Mouse (Mus musculus): Measurements from ENCODE around the gene Macrod1. TPM values are rescaled to one million over a fixed set of nuclear protein-coding genes. Genes with fewer than 3 reads are reported as not detected.
"Not testable (repeated sequence)": the region's sequence is repeated elsewhere in the genome, so short reads cannot be mapped to it uniquely, and the experiment has no call there.

The Macrod1 gene
- polyA plus RNA-seq, 3 experiments from 2014 or later, result 0.99 to 3.1 (median 1.8) TPM

DNA sequence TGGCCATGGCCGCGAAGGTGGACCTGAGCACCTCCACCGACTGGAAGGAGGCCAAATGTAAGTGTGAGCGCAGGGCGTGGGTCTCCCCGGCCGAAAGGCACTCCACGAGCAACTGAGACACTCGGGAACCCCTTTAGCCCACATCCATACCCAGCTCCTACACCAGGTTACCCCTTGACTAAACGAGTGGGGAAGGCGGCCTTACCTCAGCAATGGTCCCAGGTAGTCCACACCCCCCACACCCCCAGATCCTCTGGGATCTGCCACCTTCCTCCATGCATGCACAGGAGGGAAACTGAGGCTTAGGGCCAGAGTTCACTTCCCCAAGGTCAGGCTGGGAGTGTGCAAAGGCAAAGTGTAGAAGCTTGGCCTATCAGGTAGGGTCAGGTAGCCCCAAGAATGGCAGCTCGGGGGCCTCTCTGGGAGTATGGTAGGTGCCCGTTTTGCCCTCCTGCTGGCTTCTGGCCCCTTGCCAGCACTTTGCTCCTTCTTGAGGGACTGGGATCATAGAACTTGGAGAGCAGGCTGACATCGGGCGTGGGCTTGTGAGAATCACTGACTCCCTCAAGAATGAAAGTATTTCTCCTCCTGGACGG, 614 bp downstream of the Macrod1 start:
- ATAC-seq, result no peak

DNA sequence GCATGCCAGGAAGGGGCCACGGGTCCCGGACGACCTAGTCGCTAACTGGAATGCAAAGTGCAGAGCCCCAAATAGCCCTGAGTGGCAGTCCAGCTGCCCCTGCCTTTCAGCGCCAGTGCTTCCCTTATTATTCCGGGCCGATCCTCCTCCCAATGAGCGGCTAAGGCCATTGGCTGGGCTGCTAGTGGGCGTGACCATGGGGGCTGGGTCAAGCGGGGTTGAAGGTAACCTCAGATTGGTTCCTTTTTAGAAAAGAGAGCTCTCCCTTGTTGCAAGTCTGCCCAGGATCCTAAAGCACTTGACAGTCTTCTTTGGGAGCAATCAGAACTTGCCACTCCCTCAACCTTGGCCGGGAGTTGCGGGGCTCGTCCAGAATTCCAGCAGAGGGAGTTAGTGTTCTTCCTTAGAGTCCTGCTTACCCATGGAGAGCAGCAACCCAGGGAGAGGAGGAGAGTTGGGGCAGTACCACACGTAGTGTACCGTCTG, 1.2 kb downstream of the Macrod1 start:
- peak; percentile 58 for ATAC-seq

DNA sequence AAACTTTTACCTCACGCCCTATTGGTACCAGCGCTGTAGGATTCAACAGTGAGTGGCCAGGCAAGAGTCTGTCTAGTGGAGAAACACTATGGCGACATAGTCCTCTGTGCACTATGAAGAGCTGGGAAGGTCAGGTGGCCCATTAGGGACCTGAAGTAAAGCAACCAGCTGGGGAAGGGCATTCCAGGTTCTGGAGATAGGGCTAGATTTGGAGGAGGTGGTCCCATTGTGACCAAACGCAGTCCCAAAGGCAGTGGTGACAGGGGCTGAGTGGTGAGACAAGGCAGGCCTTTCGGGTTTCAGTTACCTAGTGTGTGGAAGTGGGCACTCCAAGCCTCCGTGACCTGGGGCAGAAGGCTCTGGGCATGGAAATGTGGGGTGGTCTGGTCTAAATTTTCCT, 1.9 kb downstream of the Macrod1 start:
- no peak for ATAC-seq

DNA sequence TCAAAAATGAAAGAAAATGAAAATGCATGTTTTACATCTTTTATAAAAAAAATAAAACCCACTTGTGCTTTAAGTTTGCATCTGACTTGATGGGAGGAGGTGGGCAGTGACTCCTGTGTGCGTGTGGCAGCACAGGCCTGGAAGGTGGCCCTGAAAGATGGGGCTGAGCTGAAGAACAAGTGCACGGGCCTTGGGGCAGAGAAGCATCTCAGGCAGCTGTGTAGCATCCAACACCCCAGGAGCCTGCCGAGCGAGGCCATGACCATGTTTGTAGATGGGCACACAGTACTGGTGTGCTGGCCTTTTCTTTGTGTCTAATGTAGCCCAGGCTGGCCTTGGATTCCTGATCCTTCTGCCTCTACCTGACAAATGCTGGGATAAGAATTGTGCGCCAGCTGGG, 5.5 kb downstream of the Macrod1 start:
- no peak for ATAC-seq

DNA sequence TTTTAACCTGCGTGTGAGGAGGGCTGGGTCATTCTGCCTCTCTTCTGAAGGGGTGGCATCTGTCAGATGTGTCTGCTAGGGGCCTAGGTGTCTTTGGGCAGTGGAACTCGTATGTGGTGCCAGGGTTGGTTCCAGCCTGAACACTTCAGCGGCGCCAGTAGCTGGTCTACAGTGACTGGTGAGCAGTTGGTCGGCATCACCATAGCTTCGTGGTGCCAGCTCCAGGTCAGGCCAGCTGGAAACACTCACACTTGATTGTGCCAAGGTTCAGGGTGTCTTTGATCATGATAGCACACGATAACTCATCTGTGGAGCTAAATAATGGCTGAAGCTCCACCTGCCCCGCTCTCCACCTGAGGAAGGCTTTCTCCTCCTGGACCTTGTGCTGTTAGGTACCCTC, 6.3 kb downstream of the Macrod1 start:
- no peak for ATAC-seq

DNA sequence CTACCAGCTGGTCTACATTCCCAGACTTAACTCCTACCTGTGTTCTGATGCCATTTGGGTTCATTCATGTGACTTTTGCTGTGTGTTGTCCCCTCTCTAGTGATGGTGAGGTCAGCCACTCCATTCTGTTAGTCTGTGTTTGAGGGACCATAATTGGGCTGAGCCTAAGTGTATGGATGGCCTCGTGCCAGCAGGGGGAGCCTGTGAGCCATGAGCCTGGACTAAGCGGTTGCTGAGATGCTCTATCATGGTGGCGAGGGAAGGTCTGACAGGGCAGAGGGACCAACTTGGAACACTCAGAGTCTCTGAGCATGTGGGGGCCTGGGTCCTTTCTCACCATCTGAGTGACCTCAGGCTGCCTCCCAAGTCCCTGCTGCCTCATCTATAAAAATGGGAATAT, 8.0 kb downstream of the Macrod1 start:
- peak; percentile 79 for ATAC-seq

DNA sequence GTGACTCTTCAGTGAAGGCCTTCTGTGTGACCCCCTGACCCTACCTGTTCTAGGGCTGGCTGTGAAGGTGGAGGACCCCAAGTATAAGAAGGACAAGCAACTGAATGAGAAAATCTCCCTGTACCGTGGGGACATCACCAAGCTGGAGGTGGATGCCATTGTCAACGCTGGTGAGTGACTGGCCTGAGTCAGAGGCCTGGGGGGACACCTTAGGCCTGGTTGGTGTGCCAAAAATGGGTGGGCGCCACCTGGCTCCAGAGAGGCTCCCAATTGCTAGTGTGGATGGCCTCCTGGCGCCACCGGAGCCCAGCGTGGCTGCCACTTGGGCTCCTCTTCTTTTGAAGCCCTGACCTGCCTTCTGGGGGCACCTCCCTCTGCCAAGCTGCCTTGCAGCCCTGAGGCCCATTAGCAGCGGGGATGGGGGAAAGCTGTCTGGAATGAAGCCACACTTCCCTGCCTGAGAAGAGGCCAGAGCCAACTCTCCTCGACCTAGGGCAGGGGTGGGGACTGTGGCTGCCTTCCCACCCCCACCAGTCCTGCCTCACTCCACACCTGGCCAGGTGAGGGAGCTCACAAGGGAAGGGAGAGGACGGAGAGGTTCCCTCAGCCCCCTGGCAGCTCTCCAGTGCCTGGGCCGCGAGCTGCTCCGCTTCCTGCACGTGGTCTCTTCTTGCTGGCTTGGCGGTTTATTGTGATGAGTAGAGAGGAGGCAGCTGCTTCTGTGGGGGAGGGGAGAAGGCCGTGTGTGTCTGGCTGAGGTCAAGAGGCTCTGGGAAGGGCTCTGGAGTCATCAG, 9.6 kb downstream of the Macrod1 start:
- ATAC-seq, result peak; percentile 52

DNA sequence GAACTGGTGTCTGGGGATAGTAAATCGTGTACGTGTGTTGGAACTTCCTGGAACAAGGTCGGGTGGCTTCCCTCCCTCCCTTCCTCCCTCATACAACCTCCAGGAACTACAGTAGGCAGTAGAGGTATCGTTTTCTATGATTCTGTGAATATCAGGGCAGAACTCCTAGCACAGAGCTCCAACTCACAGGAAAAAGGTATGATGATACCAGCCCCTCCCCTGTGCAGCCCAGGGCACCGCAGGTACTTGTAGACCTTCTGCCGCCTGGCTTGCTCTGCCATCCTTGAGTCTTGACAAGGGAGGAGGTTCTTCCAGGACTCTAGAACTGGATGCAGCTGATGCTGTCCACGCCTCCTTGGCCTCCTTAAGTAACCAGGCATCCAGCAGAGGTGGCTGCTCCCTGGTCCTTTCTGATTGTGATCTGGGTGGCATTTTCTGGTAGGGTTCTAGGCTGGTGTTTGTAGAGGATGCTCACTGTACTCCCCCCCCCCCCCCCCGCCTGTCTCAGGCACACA, 10.3 kb downstream of the Macrod1 start:
- no peak for ATAC-seq

DNA sequence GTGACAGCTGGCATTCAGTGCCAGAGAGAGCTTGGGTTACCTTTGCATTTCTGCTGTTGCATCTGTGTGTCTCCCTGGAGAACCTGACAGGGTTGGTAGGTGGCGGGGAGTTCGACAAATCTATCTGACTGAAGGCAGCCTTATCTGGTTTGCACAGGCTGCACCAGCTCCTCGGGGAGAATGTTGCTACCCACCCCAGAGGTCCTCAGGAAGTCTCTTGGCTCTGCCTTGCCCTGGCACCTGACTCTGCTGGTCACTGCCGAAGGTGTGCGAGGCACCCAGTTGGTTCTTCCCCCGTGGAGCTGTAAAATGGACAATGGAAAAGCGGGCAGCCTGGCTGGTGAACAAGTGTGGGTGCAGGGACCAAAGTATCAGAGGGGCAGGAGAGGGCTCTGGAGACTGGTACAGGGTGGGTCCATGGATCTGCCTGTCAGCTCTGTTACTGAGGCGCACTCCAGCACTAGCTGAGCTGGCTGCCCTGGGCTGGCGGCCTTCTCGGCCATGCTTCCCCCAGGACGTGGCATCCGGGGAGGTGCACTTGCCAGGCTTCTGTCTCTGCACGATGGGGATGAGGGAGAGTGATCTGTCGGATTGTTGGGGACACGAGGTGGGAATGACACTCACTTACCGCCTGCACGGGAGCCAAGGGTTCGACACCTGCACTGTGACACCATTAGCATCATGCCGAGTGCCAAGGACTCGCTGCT, 10.9 kb downstream of the Macrod1 start:
- ATAC-seq, result no peak

DNA sequence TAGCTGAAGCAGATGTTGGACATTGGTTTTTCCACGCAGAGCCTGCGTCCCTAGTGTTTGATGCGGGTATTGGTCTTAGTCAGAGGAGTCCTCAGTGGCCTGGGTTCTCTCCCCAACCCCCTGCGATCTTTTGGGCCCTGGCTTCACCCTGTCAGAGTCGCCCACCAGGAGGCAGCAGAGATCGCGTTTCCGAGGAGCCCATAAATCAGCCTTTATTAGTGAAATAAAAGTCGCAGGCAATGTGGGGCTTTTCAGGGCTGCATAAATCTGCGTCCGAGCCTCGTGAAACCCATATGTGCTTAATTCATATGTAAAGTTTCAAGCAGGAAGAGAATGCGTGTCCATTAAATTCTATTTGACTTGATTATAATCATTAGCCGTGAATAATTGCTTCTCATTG, 11.5 kb downstream of the Macrod1 start:
- no peak for ATAC-seq

DNA sequence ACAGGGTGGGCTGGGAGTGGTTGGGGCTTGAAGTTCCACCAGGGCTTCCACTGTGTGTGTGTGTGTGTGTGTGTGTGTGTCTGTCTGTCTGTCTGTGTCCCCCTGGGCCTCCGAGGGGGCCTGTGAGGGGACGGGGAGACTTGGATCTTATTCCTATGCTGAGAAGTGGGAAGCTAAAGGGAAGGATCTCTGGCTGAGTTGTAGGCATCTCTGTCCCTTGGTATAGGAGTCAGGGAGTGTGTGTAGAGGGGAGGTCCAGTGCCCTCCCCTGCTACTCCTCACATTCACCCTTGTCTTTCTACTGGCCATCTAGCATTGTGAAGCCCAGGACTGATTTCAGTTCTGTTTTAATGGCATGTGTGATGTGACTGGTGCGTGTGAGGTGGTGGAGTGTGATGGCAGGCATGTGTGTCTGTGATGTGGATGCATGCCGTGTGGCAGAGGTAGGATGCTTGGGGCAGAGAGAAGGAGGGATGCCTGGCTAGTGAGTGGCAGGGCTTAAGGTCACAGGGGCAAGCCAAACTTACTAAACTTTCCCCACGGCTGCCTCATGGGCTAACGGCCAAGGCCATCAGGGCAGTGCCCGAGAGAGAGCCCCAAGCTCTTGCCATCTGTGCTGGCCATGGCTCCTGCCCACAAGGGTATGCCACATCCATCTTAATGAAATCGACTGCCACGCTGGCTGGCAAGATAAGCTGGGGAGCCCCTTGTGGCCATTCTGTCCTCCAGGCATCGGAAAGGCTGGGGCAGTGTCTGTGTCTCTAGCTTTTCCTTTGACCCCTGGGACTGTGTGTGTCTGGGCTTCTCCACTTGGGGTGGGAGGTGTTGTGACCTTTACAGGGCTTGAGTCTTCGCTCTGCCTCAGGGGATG, 12.3 kb downstream of the Macrod1 start:
- ATAC-seq, result no peak

DNA sequence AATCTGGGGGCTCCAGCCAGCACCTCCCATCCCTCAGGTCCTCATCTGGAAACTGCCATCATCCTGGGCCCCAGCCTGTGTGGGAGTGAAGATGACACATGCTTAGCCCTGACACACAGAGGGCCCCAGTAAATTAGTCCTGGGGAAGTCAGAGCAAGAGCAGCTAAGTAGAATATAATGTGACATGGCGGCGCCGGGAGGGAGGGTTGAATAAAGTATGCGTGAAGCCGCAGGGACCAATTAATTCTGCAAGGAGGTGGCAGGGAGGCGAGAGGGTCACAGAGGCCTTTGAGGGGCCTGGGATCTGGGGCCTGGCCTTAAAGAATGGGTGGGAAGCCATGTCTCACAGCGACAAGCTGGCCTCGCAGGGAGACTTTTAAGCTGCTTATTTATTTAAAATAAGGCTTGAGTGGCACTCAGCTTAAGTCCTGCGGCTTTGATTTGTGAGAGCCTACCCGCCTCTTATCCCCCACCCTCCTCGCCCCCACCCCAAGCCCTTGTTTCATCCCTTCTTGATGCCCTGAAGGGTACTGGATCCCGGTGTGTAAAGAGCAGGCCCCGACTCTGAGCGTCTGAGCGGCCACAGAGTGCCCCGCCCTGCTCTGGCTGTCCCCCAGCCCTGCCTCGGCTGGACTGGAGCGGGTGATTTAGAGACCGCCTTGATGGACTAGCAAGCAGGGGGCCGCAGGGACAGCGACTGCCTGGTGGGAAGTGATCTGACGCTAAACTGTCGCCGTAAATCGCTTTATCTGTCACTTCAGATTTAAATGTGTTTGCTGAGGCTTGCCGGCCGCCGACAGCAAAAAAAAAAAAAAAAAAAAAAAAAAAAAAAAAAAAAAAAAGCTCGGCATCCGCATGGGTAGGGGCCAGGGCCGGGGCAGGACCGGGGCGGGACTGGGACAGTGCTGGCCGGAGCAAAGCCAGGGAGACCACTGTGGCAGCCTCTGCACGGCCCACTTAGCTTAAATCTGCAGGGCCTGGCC, 13.5 kb downstream of the Macrod1 start:
- ATAC-seq, result no peak

DNA sequence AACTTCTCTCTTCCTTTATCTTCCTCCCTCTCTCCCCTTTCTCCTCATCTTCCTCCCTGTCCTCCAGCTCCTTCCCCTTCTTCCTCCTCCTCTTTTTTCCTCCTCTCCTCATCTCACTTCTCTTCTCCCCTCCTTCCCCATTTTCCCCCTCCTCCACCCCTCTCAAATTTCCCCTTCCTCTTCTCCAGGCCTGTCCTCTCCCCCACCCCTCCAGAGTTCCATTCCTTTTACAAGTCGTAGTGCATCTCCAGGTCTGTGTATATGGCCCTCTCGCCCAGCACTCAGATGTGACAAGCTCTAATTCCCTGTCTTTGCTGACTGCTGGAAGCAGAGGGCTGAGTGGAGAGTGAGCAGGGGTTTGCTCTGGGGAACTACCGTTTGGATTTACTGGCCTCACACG, 14.2 kb downstream of the Macrod1 start:
- ATAC-seq, result no peak

DNA sequence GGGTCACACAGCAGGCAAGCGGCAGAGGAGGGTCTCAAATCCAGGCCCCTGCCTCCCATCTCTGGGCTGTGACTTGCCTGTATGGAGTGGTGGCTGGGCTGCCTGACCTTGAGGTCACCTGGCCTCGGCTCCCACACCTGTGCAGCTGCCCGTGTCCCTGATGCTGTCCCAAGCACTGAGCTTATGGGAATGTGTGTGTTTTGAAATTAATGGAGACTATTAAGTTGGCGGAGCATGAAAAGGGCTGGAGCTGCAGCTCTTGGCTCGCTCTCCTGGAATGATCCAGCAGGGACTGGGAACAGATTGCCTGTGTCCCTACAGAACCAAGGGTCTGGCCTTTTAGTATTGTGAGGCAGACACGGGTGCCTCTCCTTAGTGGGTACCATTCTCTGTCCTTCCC, 15.6 kb downstream of the Macrod1 start:
- ATAC-seq, result no peak

DNA sequence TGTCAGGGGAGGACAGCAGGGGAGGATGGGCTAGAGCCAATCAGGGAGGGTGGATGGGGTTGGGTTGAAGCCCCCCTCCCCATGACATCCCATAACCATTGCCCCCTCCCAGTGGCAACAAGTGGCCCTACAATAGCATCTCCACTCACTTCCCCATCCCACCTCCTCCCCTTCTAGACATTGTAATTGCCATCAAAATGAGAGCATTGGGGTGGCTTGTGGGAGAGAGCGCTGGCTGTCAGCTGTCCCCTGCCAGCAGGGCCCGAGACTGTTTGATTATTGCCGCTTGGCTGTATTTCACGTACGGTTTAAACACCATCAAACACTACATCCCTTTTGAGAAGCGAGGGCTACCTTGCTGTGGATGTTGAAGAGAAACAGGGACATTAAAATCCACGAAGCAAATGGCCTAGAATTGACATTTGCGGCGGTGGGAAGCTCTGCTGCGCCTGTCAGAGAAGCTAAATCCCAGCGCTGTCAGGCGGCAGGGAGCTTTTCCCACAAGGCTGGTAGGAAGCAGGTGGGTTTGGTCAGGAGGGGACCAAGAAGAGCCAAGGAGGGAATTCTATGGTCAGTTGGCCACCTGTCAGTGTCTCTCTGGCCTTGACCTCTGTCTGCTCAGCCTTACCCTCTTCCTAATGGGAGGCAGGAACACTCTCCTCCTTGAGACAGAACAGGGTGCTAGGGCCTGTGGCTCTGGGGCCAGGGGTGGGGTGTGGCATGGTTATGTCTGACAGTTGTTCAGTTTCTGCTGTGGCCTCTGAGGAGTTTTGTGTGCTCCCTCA, 17.6 kb downstream of the Macrod1 start:
- ATAC-seq, result no peak

DNA sequence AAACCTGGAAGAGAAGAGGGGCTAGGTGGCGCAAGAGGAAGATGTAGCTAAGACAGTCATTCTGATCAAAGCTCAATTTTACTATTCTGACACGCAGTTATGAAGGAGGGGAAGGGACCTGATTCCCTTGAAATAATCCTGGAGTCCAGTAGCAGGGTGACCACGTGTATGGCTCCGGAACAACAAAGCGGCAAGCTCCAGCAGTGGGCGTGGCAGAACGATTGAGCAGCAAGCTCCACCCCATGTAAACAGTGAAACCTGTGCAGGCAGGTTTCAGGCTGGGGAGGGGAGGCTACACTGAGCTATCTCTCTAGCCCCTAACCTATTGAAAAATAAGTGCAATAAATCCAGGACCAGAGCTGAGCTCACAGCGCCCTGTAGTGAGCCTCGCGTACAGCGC, 18.7 kb downstream of the Macrod1 start:
- not testable (repeated sequence) for ATAC-seq

DNA sequence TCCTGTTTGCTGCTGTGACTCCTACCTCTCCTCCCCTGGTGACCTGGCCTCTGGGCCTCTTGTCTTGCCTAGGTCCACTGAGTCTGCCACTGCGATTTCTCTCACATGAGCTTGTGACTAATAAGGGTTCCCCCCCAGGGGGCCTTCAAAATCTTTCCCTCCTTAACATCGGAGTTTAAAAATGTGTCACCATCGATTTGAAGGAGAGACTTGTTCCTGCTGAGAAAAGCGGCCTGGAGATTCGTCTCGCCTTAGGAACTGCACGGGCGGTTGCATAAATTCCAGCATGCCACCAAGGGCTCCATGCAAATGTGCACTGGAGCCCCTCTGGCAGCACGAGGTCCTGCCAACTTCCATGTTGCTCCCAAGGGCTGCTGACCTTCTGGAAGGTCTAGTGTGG, 21.1 kb downstream of the Macrod1 start:
- no peak for ATAC-seq

DNA sequence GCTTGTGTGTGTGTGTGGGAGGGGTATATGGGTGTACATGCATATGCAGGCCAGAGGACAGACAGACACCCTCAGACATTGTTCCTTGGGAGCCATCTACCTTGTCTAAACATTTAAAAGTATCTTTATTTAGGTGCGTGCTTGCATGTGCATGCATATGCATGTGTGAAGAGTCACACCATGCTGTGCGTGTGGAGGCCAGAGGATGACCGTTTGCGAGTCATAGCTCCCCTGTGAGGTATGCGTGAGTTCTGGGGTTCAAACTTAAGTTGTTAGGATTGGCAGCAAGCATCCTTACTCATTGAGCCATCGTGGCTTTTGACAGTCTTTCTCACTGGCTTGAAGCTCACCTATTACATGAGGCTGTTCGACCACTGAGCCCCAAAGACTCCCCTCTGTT, 21.7 kb downstream of the Macrod1 start:
- no peak for ATAC-seq

DNA sequence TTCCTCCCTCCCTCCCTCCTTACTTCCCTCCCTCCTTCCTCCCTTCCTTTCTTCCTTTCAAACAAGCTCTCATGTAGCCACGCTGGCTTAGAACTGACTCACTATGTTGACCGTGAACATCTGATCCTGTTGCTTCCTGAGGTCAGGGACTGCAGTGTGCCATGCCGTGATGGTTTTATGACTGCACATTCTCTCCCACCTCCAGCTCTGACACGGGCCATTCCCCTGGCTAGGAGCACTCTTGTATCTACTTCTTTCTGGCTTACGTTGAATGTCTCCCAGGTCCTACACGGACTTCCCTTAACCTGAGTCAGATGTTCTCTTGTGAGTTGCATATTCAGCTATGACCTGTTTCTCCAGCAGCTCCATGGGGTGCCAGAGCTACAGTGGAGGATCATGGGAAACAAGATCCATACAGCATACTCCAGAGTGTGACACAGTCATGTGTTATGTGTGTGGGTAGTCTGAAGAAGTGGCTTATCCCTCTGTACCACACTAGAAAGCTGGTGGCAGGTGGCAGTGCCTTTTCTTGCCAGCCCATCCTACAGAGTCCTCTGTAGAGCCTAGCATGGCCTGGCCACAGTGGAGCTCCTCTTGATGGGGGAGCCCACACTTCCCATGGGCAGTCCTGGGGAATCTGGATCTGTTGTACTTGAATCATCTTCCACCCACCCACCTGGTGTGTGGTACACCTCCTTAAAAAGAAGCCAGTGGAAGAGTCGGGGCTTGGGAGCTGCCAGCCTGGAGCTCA, 25.1 kb downstream of the Macrod1 start:
- no peak for ATAC-seq

Data from inflammation-experienced regulatory T-cells, adult 6 months (primary cell).